Mouse (Mus musculus) MEL (cell line): Measurements from ENCODE around the gene Cxcl10. TPM values are rescaled to one million over a fixed set of nuclear protein-coding genes. Genes with fewer than 3 reads are reported as not detected.

Experiments
- DNase-seq: peaks from one replicate; pipeline ENCODE4 v3.0.0; 2011; ENCODE audit warnings: low read depth, low spot score
- H3K27ac ChIP-seq: 2 replicates; pipeline ENCODE4 v1.5.1; 2012; ENCODE audit warnings: low read depth, mild to moderate bottlenecking, control low read depth, low read length, moderate library complexity; ENCODE audit not compliant: control insufficient read depth
- H3K27me3 ChIP-seq, 2 experiments: fragments of 150-350 bp in 1 of 2; sonication (generic) in 1 of 2; 2 replicates each; pipeline ENCODE4 v1.6.1; 2012; ENCODE audit warnings: low read length in 2 of 2, mild to moderate bottlenecking in 2 of 2, improper control_type of control experiment in 1 of 2, moderate library complexity in 1 of 2; ENCODE audit not compliant: insufficient read depth in 2 of 2, control insufficient read depth in 1 of 2
- H3K36me3 ChIP-seq, 2 experiments: 2 replicates each; pipeline ENCODE4 v1.6.1; 2012 to 2014; ENCODE audit warnings: low read length in 2 of 2, improper control_type of control experiment in 1 of 2, inconsistent platforms in 1 of 2, mild to moderate bottlenecking in 1 of 2; ENCODE audit not compliant: insufficient read depth in 2 of 2, control insufficient read depth in 1 of 2
- H3K4me1 ChIP-seq, 2 experiments: fragments of 150-350 bp in 1 of 2; sonication (generic) in 1 of 2; 2 replicates each; pipeline ENCODE4 v1.6.1; 2012; ENCODE audit warnings: low read length in 2 of 2, improper control_type of control experiment in 1 of 2, mild to moderate bottlenecking in 1 of 2; ENCODE audit not compliant: insufficient read depth in 2 of 2, control insufficient read depth in 1 of 2
- H3K4me3 ChIP-seq, 2 experiments: fragments of 150-350 bp in 1 of 2; sonication (generic) in 1 of 2; 2 replicates each; pipeline ENCODE4 v1.5.1; 2012; ENCODE audit warnings: low read depth in 2 of 2, low read length in 2 of 2, mild to moderate bottlenecking in 2 of 2, moderate library complexity in 2 of 2, control low read depth in 1 of 2, improper control_type of control experiment in 1 of 2; ENCODE audit not compliant: control insufficient read depth in 1 of 2, insufficient read depth in 1 of 2
- H3K79me2 ChIP-seq: 2 replicates; pipeline ENCODE4 v1.6.1; 2012; ENCODE audit warnings: mild to moderate bottlenecking, low read length, moderate library complexity; ENCODE audit not compliant: control insufficient read depth, poor library complexity, insufficient read depth
- H3K9ac ChIP-seq: 2 replicates; pipeline ENCODE4 v1.6.1; 2012; ENCODE audit warnings: low read depth, mild to moderate bottlenecking, control low read depth, low read length, moderate library complexity; ENCODE audit not compliant: control insufficient read depth, poor library complexity, severe bottlenecking
- H3K9me3 ChIP-seq: fragments of 150-350 bp; sonication (generic); replicated peaks from 2 replicates; pipeline ENCODE4 v1.6.1; 2012; ENCODE audit warnings: mild to moderate bottlenecking, low read length, improper control_type of control experiment, moderate library complexity; ENCODE audit not compliant: insufficient read depth
- BHLHE40 ChIP-seq: IDR thresholded peaks from 2 replicates; pipeline ENCODE4 v1.6.1; 2012; ENCODE audit warnings: low read depth, mild to moderate bottlenecking, inconsistent platforms, low read length, improper control_type of control experiment, borderline replicate concordance
- CHD1 ChIP-seq: IDR thresholded peaks from 2 replicates; pipeline ENCODE4 v1.6.1; 2012; ENCODE audit warnings: low read depth, mild to moderate bottlenecking, inconsistent platforms, low read length, improper control_type of control experiment
- CHD2 ChIP-seq: IDR thresholded peaks from 2 replicates; pipeline ENCODE4 v1.6.1; 2011; ENCODE audit warnings: low read length, improper control_type of control experiment
- CTCF ChIP-seq, 3 experiments: IDR thresholded peaks in 2 of 3; conservative IDR thresholded peaks in 1 of 3; 2 replicates each; pipeline ENCODE4 v1.5.1; 2011 to 2012; ENCODE audit warnings: low read length in 3 of 3, low read depth in 2 of 3, mild to moderate bottlenecking in 2 of 3, improper control_type of control experiment in 1 of 3, inconsistent platforms in 1 of 3, mixed read lengths in 1 of 3, moderate library complexity in 1 of 3; ENCODE audit not compliant: control insufficient read depth in 1 of 3, insufficient read depth in 1 of 3, poor library complexity in 1 of 3, severe bottlenecking in 1 of 3
- ETS1 ChIP-seq: IDR thresholded peaks from 2 replicates; pipeline ENCODE4 v1.6.1; 2012; ENCODE audit warnings: low read depth, mild to moderate bottlenecking, inconsistent platforms, low read length, improper control_type of control experiment, moderate library complexity
- GABPA ChIP-seq: IDR thresholded peaks from 2 replicates; pipeline ENCODE4 v1.6.1; 2012; ENCODE audit warnings: low read depth, mild to moderate bottlenecking, inconsistent platforms, low read length, improper control_type of control experiment, moderate library complexity
- GATA1 ChIP-seq: IDR thresholded peaks from 2 replicates; pipeline ENCODE4 v1.6.1; 2011; ENCODE audit warnings: low read depth, low read length, improper control_type of control experiment
- HCFC1 ChIP-seq: IDR thresholded peaks from 2 replicates; pipeline ENCODE4 v1.6.1; 2012; ENCODE audit warnings: low read depth, mild to moderate bottlenecking, inconsistent platforms, low read length, improper control_type of control experiment, moderate library complexity
- MAFK ChIP-seq: IDR thresholded peaks from 2 replicates; pipeline ENCODE4 v1.6.1; 2011; ENCODE audit warnings: low read depth, mild to moderate bottlenecking, low read length, improper control_type of control experiment, borderline replicate concordance
- MAX ChIP-seq: IDR thresholded peaks from 2 replicates; pipeline ENCODE4 v1.6.1; 2011; ENCODE audit warnings: low read length, improper control_type of control experiment
- MEF2A ChIP-seq: IDR thresholded peaks from 2 replicates; pipeline ENCODE4 v1.6.1; 2014; ENCODE audit warnings: low read depth, mild to moderate bottlenecking, inconsistent platforms, low read length, improper control_type of control experiment; ENCODE audit not compliant: poor library complexity, insufficient replicate concordance, severe bottlenecking; ENCODE audit errors: extremely low read depth
- MYC ChIP-seq: IDR thresholded peaks from 2 replicates; pipeline ENCODE4 v1.6.1; 2011; ENCODE audit warnings: low read depth, mild to moderate bottlenecking, low read length, improper control_type of control experiment, moderate library complexity
- NELFE ChIP-seq: IDR thresholded peaks from 2 replicates; pipeline ENCODE4 v1.6.1; 2011; ENCODE audit warnings: low read depth, low read length, improper control_type of control experiment
- NRF1 ChIP-seq: IDR thresholded peaks from 2 replicates; pipeline ENCODE4 v1.6.1; 2014; ENCODE audit warnings: low read depth, mild to moderate bottlenecking, inconsistent platforms, low read length, improper control_type of control experiment, moderate library complexity; ENCODE audit not compliant: poor library complexity, insufficient read depth, severe bottlenecking
- POLR2AphosphoS2 ChIP-seq: IDR thresholded peaks from 2 replicates; pipeline ENCODE4 v1.6.1; 2011; ENCODE audit warnings: low read length, improper control_type of control experiment
- RAD21 ChIP-seq: IDR thresholded peaks from 2 replicates; pipeline ENCODE4 v1.6.1; 2011; ENCODE audit warnings: mild to moderate bottlenecking, low read depth, low read length, improper control_type of control experiment
- RCOR1 ChIP-seq: IDR thresholded peaks from 2 replicates; pipeline ENCODE4 v1.6.1; 2012; ENCODE audit warnings: low read depth, mild to moderate bottlenecking, inconsistent platforms, low read length, improper control_type of control experiment
- TCF12 ChIP-seq: IDR thresholded peaks from 2 replicates; pipeline ENCODE4 v1.6.1; 2014; ENCODE audit warnings: low read depth, mild to moderate bottlenecking, inconsistent platforms, low read length, improper control_type of control experiment, moderate library complexity
- UBTF ChIP-seq: IDR thresholded peaks from 2 replicates; pipeline ENCODE4 v1.6.1; 2012; ENCODE audit warnings: low read depth, mild to moderate bottlenecking, inconsistent platforms, low read length, improper control_type of control experiment, moderate library complexity, borderline replicate concordance; ENCODE audit not compliant: insufficient read depth
- USF1 ChIP-seq: IDR thresholded peaks from 2 replicates; pipeline ENCODE4 v1.6.1; 2014; ENCODE audit warnings: low read depth, mild to moderate bottlenecking, inconsistent platforms, low read length, improper control_type of control experiment, moderate library complexity
- ZKSCAN1 ChIP-seq: IDR thresholded peaks from 2 replicates; pipeline ENCODE4 v1.6.1; 2012; ENCODE audit warnings: low read depth, mild to moderate bottlenecking, inconsistent platforms, low read length, improper control_type of control experiment, moderate library complexity
- ZMIZ1 ChIP-seq: IDR thresholded peaks from 2 replicates; pipeline ENCODE4 v1.6.1; 2012; ENCODE audit warnings: low read depth, mild to moderate bottlenecking, inconsistent platforms, low read length, improper control_type of control experiment, moderate library complexity
- polyA plus RNA-seq, 2 experiments: library from polyadenylated mRNA; stranded (reverse) in 1 of 2; unstranded in 1 of 2; fragments of >175 nt in 1 of 2; fragments of >200 nt in 1 of 2; gene quantifications; 2 replicates each; pipeline versions ENCODE4 v1.2.1 to v1.2.4; 2012; ENCODE audit warnings: low replicate concordance in 2 of 2, low read depth in 1 of 2; ENCODE audit not compliant: insufficient read length in 2 of 2, insufficient read depth in 1 of 2, missing spikeins in 1 of 2
- total RNA-seq: library from RNA; depleted of rRNA; stranded (reverse); fragments of 300-350 nt; gene quantifications from 2 replicates; pipeline ENCODE4 v1.2.3, GENCODE M21; 2012

Cxcl10 gene
- total and polyA plus RNA-seq, 3 experiments = 0.11 TPM; not detected in 2

DNA sequence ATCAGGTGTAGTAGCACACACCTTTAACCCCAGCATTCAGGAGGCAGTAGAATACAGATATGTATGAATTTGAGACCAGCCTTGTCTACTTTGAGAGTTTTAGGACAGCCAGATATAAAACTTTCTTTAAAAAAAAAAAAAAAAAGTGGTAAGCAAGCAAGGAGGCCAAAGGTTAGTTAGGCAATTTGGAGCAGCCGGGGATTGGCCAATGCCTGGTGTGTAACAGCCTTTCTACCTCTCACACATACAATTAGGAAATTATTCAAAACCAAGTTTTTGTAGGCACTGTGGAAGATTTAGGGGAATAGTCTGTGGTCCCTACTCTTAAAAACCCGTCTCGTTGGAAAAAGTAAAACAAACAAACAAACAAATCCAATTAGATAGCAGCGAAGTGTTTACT lies 26.1 kb downstream of the Cxcl10 start:
- no peak for DNase-seq
- Histone ChIP-seq H3K4me1 (peaks cover 0 to 4% of the 10 kb centered on the region in 2 experiments; a peak in 1 of 4 replicates), H3K27me3 (peaks cover 1 to 5% of the 10 kb centered on the region in 2 experiments; a peak in 2 of 4 replicates), H3K79me2 (no peaks in the 10 kb centered on the region), H3K4me3 (no peak overlapping the region), H3K36me3 (no peaks in the 10 kb centered on the region), H3K9ac (no peak overlapping the region), H3K9me3 (no peaks in the 10 kb centered on the region), H3K27ac (no peak overlapping the region)
- TF ChIP-seq RCOR1 (no peak), GABPA (no peak), MEF2A (no peak)

DNA sequence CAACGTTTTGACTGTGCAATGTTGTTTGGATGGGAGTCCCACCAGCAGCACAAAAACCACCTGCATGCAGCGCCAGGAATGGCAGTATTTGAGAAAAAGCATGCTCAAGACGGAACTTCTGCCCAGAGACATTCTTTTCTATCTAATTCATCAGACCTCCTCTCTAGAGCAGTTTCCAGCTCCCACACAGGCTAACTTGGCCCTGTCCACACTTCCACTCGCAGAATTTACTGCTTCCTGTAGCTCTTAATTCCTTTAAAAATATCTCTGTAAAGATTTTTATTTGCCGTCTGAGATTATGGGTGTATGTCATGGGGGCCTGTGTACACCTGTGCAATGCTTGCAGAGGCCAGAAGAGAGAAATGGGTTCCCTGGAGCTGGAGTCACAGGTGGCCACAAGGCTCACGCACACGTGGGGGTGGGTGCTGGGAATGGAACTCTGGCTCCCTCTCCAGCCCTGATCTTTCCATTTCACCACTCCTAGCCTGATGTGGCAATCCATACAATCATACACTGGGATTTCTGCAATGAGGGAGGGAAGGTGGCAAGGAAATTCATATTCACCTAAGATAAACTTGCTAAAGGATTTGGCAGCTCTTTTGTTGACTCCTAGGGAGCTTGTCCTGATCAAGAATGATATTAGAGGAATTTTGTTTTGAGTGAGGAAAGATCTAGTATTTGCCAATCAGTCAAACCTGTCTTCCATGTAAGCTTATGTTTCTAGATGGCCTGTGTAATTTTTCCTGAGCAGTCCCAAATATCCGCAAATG lies 26.9 kb downstream of the Cxcl10 start:
- TF ChIP-seq RCOR1 (no peak), NELFE (no peak), CTCF (IDR thresholded peaks at IDR 0.05 in 2 of 3, conservative IDR thresholded peaks at IDR 0.05 in 1 of 3; ENCODE audit: control insufficient read depth in 1 of 3, insufficient read depth in 1 of 3, low read depth in 2 of 3, low read length in 3 of 3, poor library complexity in 1 of 3, severe bottlenecking in 1 of 3) (no peak), CHD1 (no peak), MAFK (no peak), BHLHE40 (no peak), RAD21 (no peak), HCFC1 (no peak), ZKSCAN1 (no peak), CHD2 (no peak)
- Histone ChIP-seq H3K27me3 (peaks cover 1 to 2% of the 10 kb centered on the region in 2 experiments; a peak in 2 of 4 replicates), H3K27ac (no peak overlapping the region)

DNA sequence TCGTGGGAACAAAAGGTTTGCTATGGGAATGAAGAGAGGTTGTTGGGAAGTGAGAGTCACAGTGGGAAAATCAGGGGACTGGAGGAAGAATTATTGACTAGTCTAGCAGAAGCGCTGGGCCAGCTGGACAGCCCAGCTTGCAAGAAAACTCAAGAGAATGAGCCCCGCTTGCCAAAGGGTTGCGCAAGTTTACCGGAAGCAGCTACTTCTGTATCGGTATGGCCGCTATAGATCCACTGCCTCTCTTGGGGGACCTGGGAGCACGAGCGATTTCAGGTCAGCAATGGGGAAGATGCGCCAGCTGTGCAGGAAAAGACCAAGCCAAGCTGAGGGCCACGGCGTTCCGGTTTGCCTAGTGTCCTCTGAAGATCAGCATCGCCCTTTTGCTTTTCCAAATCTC lies 30.1 kb downstream of the Cxcl10 start:
- Histone ChIP-seq H3K9ac (no peak overlapping the region), H3K4me3 (no peak overlapping the region), H3K79me2 (no peaks in the 10 kb centered on the region), H3K27ac (no peak overlapping the region), H3K9me3 (no peaks in the 10 kb centered on the region), H3K4me1 (peaks cover 0 to 2% of the 10 kb centered on the region in 2 experiments; a peak in 2 of 4 replicates), H3K27me3 (peaks cover 0 to 1% of the 10 kb centered on the region in 2 experiments; a peak in 2 of 4 replicates), H3K36me3 (no peaks in the 10 kb centered on the region)
- no peak for DNase-seq
- TF ChIP-seq USF1 (no peak), MYC (no peak), TCF12 (no peak), ETS1 (no peak), ZMIZ1 (no peak), CHD1 (no peak), MAX (no peak), GATA1 (no peak), UBTF (no peak), POLR2AphosphoS2 (no peak), NRF1 (no peak), NELFE (no peak), CTCF (IDR thresholded peaks at IDR 0.05 in 2 of 3, conservative IDR thresholded peaks at IDR 0.05 in 1 of 3; ENCODE audit: control insufficient read depth in 1 of 3, insufficient read depth in 1 of 3, low read depth in 2 of 3, low read length in 3 of 3, poor library complexity in 1 of 3, severe bottlenecking in 1 of 3) (no peak), RCOR1 (no peak)

More for the DNA sequence above, 26.9 kb downstream of the Cxcl10 start:
- no peak for DNase-seq
- no peaks in the 10 kb centered on the region for H3K9me3 ChIP-seq
- H3K79me2 ChIP-seq = no peaks in the 10 kb centered on the region
- H3K9ac ChIP-seq = no peak overlapping the region
- no peak overlapping the region for H3K4me3 ChIP-seq
- no peaks in the 10 kb centered on the region for H3K36me3 ChIP-seq
- H3K4me1 ChIP-seq = peaks cover 0 to 4% of the 10 kb centered on the region in 2 experiments; a peak in 1 of 4 replicates
